Mouse (Mus musculus): ENCODE measurements around the gene Atp2a1.

The Atp2a1 gene

DNA sequence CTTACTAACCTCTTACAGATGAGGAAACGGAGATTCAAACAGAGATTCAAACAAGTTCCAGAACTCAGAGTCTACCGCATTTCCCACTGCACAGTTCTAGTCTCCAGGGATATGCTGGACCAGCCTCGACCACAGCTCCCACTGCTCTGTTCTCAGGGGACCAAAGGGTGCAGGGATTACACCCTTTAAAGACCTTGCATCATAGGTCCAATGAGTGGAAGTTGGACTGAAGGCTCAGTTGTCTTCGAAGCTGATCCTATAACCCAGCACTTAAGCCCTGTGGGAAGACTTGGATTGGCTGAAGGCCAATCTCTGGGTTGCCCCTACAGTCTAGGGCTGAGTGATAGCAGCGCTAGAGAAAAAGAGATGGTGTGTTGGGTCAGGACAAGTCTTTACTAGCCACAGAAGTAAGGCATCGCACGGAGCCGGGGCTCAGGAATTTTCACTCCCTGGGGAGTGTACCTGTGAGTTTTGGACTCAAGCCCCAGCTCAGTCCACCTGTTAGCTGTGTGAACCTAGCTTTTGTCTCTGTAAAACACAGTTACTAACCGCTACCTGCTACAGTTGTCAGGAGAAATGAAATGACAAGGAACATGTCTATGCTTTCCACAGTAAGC, 10.7 kb upstream of the Atp2a1 start:
- intact Hi-C loops (cut with DNase I) = loop anchor here (5.0 kb wide), 1 partner anchor 36 kb away; no protein-coding TSS in a partner anchor

DNA sequence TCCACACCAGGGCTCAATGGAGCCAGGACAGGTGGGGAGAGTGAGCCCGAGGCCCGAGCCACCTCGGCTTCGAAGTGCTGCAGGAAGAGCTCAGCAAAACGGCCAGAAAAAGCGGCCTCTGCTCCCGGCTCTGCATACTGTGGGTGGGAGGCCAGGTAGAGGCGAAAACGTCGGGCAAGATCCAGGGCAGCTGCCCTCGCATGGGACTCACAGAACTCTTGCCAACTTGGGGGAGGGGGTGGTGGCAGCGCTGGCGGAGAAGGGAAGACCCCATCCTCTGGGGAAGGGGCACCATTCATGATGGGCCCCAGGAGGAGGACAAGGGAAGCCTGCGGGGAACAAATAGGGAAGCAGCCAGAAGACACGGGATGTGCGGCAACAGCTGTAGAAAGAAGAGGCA, 9.8 kb upstream of the Atp2a1 start:
- intact Hi-C loops (cut with DNase I) = loop anchor here (5.0 kb wide), 1 partner anchor 35 kb away; no protein-coding TSS in a partner anchor

- intact Hi-C loops (cut with DNase I) = loop anchor here (5.0 kb wide), 1 partner anchor 35 kb away; no protein-coding TSS in a partner anchor
Observed at GRCm38 (mm10) chr7:126472306-126472705, 9.4 kb upstream of the Atp2a1 start.

GRCm38 (mm10) chr7:126471853-126472252, 8.9 kb upstream of the Atp2a1 start:
- intact Hi-C loops (cut with DNase I) = loop anchor here (5.0 kb wide), 1 partner anchor 35 kb away; no protein-coding TSS in a partner anchor

GRCm38 (mm10) chr7:126471361-126471760, 8.5 kb upstream of the Atp2a1 start:
- intact Hi-C loops (cut with DNase I) = loop anchor here (5.0 kb wide), 1 partner anchor 34 kb away; no protein-coding TSS in a partner anchor

- intact Hi-C loops (cut with DNase I) = loop anchor here (5.0 kb wide), 1 partner anchor 33 kb away; no protein-coding TSS in a partner anchor
Observed at GRCm38 (mm10) chr7:126470077-126470476, 7.2 kb upstream of the Atp2a1 start.

DNA sequence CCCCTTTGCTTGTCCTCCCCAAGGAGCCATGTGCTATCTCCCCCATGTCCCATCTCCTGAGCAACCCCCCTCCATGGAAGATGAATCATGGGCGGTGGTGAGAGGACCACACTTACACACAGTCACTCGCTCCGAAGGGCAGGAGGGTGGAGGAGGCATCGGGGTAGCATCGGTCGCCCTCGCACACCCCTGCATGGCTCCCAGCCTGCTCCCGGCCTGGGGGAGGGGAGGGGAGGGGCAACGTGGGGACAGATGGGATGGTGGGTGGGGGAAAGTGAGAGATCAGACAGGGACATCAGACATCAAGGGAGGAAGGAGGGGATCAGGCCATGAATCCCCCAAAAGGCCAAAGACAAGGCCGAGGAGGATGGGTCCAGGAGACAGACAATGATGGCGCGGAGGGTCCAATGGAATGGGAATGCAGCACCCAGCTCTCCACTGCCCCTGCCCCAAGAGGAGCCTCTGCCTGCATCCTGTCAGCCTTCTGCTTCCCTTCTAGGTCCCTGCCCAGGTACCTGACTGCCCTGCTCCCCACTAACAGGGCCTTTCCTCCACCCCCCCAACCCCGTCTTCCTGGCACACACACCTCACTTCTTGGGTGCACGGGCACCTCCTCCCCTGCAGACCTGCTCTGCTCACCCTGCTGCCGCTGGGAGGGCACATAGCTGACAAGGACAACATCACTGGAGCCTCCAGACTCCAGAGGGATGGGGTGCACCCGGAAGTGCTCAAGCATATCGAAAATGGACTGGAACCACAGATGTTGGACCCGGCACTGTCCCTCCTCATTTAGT, 5.1 kb upstream of the Atp2a1 start:
- intact Hi-C loops (cut with DNase I) = no loop called here

- intact Hi-C loops (cut with DNase I) = no loop called here
Observed at GRCm38 (mm10) chr7:126467271-126467670, 4.4 kb upstream of the Atp2a1 start.

- intact Hi-C loops (cut with DNase I) = no loop called here
Observed at GRCm38 (mm10) chr7:126466707-126467106, 3.8 kb upstream of the Atp2a1 start.

DNA sequence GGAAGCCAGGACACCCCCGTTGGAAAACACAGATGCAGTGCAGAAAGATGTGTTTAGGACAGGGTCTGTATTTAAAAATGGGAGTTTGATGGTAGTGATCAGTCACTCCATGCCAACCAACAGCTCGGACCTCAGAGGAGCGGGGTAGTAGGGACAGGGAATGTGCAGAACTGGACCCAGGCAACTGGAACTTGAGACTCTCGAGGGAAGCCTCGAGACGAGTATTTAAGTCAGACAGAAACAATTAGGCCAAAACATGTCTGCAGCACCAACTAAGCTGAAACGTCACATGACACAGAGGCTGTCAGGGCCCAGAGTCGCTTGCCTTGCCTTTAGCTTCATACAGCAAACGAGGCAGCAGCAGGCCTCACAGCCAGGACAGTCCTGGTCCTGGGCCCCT, 3.2 kb upstream of the Atp2a1 start:
- intact Hi-C loops (cut with DNase I) = no loop called here

DNA sequence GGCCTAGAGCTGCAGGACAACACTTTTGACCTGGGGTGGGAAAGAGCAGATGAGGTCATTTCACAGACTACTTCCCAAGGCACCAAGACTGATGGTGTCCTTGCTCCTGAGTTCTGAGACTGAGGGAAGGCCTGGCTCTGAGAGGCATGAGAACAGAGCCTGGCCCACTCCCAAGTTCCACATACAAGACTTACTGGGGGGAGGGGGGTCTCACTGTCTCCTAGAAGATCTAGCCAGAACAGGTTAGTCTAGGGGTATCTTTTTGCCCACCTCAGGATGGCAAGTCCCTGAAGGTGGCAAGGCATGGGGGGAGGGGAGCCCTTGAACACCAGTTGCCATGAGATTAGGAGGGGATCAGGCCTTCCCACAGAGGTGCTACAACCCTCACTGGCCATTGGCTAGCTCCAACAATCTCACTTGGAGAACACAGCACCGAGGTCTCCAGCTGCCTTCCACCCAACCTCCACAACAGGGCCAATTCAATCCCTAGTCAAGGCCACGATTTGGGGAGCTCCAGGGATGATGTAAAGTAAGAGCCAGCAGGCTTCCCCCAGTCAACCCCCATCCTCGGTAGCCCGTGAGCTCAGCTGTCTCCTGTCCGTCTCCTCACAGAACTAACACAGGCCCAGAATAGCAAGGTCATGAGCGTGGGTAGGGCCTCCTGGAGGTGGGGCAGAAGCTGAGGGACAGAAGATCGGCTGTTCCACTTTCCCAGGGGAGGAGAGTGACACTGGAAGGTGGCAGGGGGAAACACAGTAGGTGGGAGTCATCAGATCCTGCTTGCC, 2.5 kb upstream of the Atp2a1 start:
- intact Hi-C loops (cut with DNase I) = no loop called here

DNA sequence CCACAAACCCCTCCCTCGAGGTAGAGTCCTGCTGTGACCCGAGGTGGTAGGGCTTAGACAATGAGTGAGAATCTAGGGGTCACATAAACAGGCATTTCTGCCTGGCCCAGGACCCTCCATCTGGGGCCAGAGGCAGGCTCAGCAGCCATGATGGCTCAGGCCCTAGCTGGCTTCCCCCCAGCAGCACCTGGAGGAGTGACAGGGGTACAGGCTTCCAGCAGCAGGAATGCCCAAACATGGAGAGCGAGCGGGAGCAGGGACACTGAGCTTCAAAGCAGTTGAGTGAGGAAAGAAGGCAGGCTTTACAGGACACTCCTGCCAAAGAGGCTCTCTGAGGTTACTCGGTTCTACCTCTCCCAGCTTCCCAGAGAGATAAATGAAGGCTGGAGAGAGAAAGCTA, 1.9 kb upstream of the Atp2a1 start:
- intact Hi-C loops (cut with DNase I) = no loop called here

DNA sequence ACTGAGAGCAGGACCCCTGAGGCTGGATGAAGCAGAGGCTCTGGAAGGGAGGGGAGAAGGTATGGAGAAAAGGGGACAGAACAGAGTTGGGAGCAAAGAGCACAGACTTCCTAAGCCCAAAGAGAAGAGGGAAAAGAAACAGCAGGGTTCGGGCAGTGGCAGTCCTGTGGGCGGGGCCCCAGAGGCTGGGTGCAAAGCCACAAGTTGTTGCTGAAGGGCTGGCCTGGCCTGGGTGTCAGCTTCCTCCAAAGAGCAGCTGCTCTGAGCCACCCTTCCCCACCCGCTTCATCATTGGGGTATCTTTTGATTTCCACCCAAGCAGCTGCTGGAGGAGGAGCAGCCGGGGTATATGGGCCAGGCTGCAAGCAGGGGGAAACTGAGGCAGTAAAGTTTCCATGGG, 1.2 kb upstream of the Atp2a1 start:
- intact Hi-C loops (cut with DNase I) = no loop called here

DNA sequence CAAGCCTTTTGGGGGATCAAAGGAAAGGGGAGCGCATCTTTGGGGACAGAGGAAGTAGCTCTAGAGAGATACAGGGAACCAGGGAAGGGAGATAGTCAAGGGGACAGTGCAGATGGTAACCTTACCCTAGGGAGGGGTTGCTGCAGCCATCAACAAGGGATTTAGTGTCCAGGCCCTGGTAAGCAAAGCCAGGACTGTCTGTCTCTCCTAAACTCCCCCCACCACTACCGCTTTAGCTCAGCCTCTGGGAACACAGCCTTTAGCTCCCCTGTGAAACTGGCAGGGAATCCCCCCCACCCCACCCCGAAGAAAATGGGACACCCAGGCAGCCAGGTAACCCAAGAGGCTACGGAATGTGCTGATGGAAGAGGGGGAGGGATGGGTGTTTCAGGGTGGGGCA, 639 bp upstream of the Atp2a1 start:
- intact Hi-C loops (cut with DNase I) = no loop called here

GRCm38 (mm10) chr7:126461626-126462025, 1.3 kb downstream of the Atp2a1 start:
- intact Hi-C loops (cut with DNase I) = no loop called here

DNA sequence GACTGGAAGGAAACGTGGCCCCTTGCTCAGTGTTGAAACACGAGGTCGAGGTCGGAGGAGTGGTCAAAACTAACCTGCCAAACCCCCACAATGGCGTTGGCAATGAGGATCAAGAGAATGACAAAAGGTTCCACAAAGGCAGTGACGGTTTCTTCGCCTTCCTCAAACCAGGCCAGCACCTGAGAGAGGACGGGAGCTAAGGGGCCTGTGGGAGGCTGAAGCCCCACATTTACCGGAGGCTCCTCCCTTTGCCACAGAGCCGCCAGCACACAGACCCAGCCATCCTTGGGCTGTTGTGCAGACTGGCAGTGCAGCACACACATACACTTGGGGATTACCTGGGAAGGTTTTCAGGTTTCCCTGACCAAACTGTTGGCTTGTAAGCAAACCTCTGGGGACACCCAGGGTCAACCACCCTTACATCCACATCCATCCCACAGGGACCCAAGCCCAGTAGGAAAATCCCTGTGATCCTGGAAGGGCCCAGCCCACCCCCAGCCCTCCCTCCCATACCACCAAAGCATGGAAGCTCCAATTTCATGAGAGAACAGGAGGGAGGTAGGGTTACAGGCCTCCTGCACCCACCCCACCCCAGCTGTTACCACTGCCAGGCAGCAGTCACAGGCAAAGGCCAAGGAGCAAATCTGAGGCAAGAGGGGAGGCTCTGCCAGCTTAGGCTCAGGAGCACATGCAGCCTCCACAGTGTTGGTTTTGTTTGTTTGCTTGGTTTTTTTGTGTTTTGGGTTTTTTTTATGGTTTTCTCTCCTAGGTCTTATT, 2.1 kb downstream of the Atp2a1 start:
- intact Hi-C loops (cut with DNase I) = no loop called here

DNA sequence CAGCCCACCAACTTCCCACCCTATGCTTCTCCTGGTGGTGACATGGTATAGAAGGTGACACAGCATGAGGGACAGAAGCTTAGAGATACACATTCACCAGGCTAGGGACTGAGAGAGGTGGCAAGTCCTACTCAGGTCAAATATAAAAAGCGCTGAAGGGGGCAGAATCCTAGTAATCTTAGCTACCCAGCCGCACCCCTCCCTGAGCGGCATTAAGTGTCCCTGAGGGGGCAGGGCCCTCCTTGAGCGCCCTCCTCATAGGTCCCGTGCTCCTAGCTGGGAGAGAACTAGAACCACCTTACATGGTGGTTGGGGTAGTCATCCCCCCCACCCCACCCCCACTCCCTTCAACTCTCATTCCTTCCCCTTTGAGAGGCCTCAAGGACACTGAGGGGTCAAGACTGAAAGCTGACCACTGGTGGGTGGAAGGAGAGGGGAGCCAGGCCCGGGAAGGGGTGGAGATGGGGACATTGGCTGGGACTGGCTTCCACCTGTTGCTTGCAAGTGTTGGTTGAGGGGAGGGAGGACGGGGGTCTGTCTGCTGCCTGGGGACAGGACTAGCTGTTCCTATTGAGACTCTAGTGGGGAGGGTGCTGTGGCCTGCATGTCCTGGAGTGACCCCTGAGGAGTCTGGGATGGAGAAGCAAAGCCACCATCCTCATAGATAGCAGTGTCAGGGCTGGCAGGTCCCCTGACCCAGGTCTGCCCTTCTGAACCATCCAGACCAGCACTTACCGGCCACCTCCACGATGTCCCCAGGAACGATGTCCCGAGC, 3.9 kb downstream of the Atp2a1 start:
- intact Hi-C loops (cut with DNase I) = no loop called here

GRCm38 (mm10) chr7:126458225-126458624, 4.7 kb downstream of the Atp2a1 start:
- intact Hi-C loops (cut with DNase I) = no loop called here

- intact Hi-C loops (cut with DNase I) = no loop called here
Observed at GRCm38 (mm10) chr7:126456382-126457266, 6.3 kb downstream of the Atp2a1 start.

Measured in adrenal gland (tissue).